Mouse (Mus musculus) spleen, adult 2 months (tissue): ENCODE measurements around the gene Vmn1r185. TPM values are rescaled to one million over a fixed set of nuclear protein-coding genes. Genes with fewer than 3 reads are reported as not detected.
"Not testable (repeated sequence)": the region's sequence is repeated elsewhere in the genome, so short reads cannot be mapped to it uniquely, and the experiment has no call there.

Experiments
- DNase-seq, 2 experiments: peaks; one replicate each; pipeline versions ENCODE4 v3.0.0 to v3.0.0-alpha.2; 2012 to 2021; ENCODE audit warnings: low spot score in 2 of 2, low read depth in 1 of 2
- H3K27ac ChIP-seq: fragments of 200-500 bp; 2 replicates; pipeline ENCODE4 v1.5.1; 2012; ENCODE audit warnings: low read length, inconsistent platforms; ENCODE audit not compliant: insufficient read depth
- H3K27me3 ChIP-seq: fragments of 200-500 bp; 2 replicates; pipeline ENCODE4 v1.6.1; 2012; ENCODE audit warnings: mild to moderate bottlenecking, moderate library complexity, low read length, inconsistent platforms; ENCODE audit not compliant: control insufficient read depth, insufficient read depth
- H3K36me3 ChIP-seq: fragments of 200-500 bp; 2 replicates; pipeline ENCODE4 v1.6.1; 2012; ENCODE audit warnings: mild to moderate bottlenecking, low read length, inconsistent platforms; ENCODE audit not compliant: control insufficient read depth, insufficient read depth
- H3K4me1 ChIP-seq: fragments of 200-500 bp; 2 replicates; pipeline ENCODE4 v1.6.1; 2011; ENCODE audit warnings: inconsistent platforms; ENCODE audit not compliant: control insufficient read depth, insufficient read depth, insufficient read length
- H3K4me3 ChIP-seq: fragments of 200-500 bp; 2 replicates; pipeline ENCODE4 v1.5.1; 2011; ENCODE audit warnings: mild to moderate bottlenecking, inconsistent platforms; ENCODE audit not compliant: insufficient read depth, insufficient read length; ENCODE audit errors: extremely low read depth
- CTCF ChIP-seq: fragments of 200-500 bp; IDR thresholded peaks from 2 replicates; pipeline ENCODE4 v1.5.1; 2011; ENCODE audit warnings: mild to moderate bottlenecking, inconsistent platforms; ENCODE audit not compliant: insufficient read depth, insufficient read length, insufficient replicate concordance; ENCODE audit errors: extremely low read depth
- POLR2A ChIP-seq: fragments of 200-500 bp; IDR thresholded peaks from 2 replicates; pipeline ENCODE4 v1.6.1; 2011; ENCODE audit warnings: low read depth, low read length, inconsistent platforms
- WGBS: fragments of 180-500 bp; shearing (Covaris S2); methylation state at CpG from one replicate; pipeline ENCODE4 v1.1.7; 2018; 5-methylcytosine and 5-hydroxymethylcytosine counted together
- polyA plus RNA-seq: library from polyadenylated mRNA; depleted of rRNA; stranded (reverse); fragments of >200 nt; gene quantifications from 2 replicates; pipeline ENCODE4 v1.2.3, GENCODE M21; 2012; rRNA removed

Gene Vmn1r185
- not detected in 2 replicates for polyA plus RNA-seq

DNA sequence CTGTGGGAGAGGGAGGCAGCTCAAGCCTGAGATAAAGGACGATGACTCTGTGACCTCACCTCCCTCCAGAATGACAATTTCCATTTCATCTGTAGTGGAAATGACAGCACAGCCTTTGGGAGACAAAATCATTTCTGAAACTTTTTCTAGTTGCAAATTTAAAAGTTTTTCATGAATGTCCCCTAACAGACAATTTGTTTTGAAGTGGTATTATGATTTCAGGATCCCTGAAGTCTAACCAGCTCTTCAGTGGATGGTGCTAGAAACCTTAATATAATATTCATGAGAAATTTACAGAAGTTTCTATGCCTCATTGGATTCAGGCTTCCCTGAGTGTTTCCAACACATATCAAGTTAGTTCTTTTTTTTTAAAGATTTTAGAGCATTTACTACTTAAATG lies at the start of gene Vmn1r185:
TSS of gene Vmn1r185 (minus strand) at position 101 of the 400 bp plus-strand sequence.
- H3K27me3 ChIP-seq, H3K27ac ChIP-seq, DNase-seq, H3K4me1 ChIP-seq, H3K4me3 ChIP-seq, H3K36me3 ChIP-seq: not testable (repeated sequence)
- 77% methylated on average over 1 of the region's 1 CpGs for WGBS

DNA sequence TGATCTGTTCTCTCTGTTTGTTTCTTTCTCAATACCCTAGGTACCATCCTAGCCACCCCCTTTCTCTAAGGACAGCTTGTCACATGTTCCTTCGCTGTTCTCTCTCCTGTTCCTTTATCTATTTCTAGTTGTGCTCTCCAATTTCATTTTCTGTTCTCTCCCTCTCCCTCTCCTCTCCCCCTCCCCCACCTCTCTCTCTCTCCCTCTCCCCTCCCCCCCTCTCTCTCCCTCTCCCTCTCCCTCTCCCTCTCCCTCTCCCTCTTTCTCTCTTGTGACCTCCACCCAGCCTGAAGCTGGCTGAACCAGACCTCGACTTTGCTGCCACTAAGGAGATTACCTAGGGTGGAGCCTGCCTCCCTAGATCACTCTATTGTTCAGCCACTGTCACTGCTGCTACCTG lies 49.2 kb upstream of the Vmn1r185 start:
- DNase-seq, H3K27ac ChIP-seq, H3K27me3 ChIP-seq, H3K4me3 ChIP-seq, H3K36me3 ChIP-seq, H3K4me1 ChIP-seq: not testable (repeated sequence)
- 49% methylated on average over 2 of the region's 2 CpGs for WGBS

DNA sequence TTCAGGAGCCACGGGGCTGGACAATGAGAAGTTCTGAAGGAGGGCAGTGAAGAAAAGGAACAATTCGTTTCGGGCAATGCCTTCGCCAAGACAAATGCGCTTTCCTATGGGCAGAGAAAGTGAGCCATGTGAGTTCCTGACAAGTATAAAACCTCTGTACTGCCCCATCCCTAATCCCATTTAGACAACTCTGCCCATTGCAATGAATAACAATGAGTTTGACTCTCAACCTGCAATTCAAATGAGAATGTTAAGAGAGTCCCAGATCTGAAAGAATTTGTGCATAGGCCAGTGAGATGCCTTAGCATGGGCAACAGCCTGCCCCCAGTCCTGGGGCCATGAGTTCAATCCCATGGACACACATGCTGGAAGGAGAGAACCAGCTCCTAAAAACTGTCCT lies 47.7 kb upstream of the Vmn1r185 start:
- DNase-seq: no peak
- Histone ChIP-seq H3K36me3 (no peaks in the 10 kb centered on the region), H3K27ac (no peak overlapping the region), H3K27me3 (no peaks in the 10 kb centered on the region), H3K4me1 (no peaks in the 10 kb centered on the region), H3K4me3 (no peak overlapping the region)
- TF ChIP-seq POLR2A (no peak), CTCF (no peak)
- WGBS: 94% methylated on average over 5 of the region's 5 CpGs

DNA sequence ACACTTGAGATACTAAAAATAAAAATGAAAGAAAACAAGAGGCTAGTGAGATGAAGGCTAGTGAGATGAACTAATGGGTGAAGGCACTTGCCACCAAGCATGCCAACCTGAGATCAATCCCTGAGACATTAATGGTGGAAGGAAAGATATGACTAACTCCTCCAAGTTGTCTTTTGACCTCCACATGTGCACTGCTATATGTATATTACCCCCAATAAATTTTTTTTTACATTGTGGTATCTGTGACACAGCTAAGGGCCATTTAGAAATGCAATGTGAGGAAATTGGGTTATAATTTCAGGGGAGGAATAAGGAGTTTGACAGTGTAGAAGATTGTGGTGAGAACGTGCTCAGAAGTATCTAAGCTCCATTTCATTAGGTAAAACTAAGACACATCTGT lies 28.5 kb downstream of the Vmn1r185 start:
- no peaks in the 10 kb centered on the region for H3K4me1 ChIP-seq
- WGBS: 79% methylated on average over 1 of the region's 1 CpGs
- DNase-seq: no peak
- TF ChIP-seq CTCF (no peak), POLR2A (no peak)
- H3K36me3 ChIP-seq: no peaks in the 10 kb centered on the region
- H3K4me3 ChIP-seq: no peak overlapping the region
- H3K27me3 ChIP-seq: no peaks in the 10 kb centered on the region
- H3K27ac ChIP-seq: no peak overlapping the region

DNA sequence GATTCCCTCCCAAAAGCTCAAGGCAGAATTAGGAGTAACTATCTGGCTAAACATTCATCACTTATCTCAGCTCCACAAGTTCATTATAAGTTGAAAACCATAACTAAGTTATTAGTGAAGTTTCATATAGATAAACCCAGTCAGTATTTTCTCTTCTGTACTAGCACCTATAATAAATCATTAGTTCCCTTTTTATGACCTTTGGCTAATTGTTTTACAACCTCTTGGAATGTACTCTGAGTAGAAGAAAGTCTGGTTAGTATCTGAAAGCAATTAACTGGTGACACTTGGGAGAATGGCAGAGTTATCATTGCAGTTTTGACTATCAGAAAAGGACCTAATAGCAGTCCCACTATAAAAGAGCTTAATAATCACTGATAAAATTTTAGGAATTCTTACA lies 29.2 kb downstream of the Vmn1r185 start:
- Histone ChIP-seq H3K27me3 (no peaks in the 10 kb centered on the region), H3K36me3 (no peaks in the 10 kb centered on the region), H3K27ac (no peak overlapping the region), H3K4me1 (no peaks in the 10 kb centered on the region), H3K4me3 (no peak overlapping the region)
- TF ChIP-seq CTCF (no peak), POLR2A (no peak)
- no peak for DNase-seq

Other genes with a start within 250 kb of the Vmn1r185 start
- gene Nlrp9c, start 214.8 kb downstream of the Vmn1r185 start, polyA plus RNA-seq: not detected in 2 replicates
- gene Nlrp4a, start 183.4 kb downstream of the Vmn1r185 start, polyA plus RNA-seq: not detected in 2 replicates
- not detected in 2 replicates for gene Nlrp9a, start 83.4 kb downstream of the Vmn1r185 start, polyA plus RNA-seq
- gene Cyp2b23, start 68.0 kb upstream of the Vmn1r185 start, polyA plus RNA-seq: not detected in 2 replicates
- gene Cyp2b19, start 138.7 kb upstream of the Vmn1r185 start, polyA plus RNA-seq: not detected in 2 replicates
- gene Cyp2g1, start 190.4 kb upstream of the Vmn1r185 start, polyA plus RNA-seq: not detected in 2 replicates
- not detected in 2 replicates for gene Cyp2a5, start 216.8 kb upstream of the Vmn1r185 start, polyA plus RNA-seq